Mouse (Mus musculus) lung, embryonic 16.5 days (tissue): ENCODE data around the gene Sptbn4. TPM values are rescaled to one million over a fixed set of nuclear protein-coding genes. Genes with fewer than 3 reads are reported as not detected.
A peak's percentile ranks its signal among the peaks of the same experiment; 100 is the strongest.

Source experiments
- ATAC-seq: fragments of 200-750 bp; cut with Nextera tagmentation; 2 replicates; pipeline ENCODE4 v1.8.0; 2017; ENCODE audit warnings: low read depth, mild to moderate bottlenecking, moderate library complexity
- H3K27ac ChIP-seq: fragments of 300-500 bp; sonication (generic); 2 replicates; pipeline ENCODE4 v1.5.1; 2014; ENCODE audit warnings: mild to moderate bottlenecking, control low read depth, low read length
- H3K27me3 ChIP-seq: fragments of 300-500 bp; sonication (generic); 2 replicates; pipeline ENCODE4 v1.6.1; 2014; ENCODE audit warnings: low read depth, low read length, mixed read lengths; ENCODE audit not compliant: control insufficient read depth, insufficient read depth
- H3K36me3 ChIP-seq: fragments of 300-500 bp; sonication (generic); 2 replicates; pipeline ENCODE4 v1.6.1; 2014; ENCODE audit warnings: low read length; ENCODE audit not compliant: control insufficient read depth, insufficient read depth
- H3K4me1 ChIP-seq: fragments of 300-500 bp; sonication (generic); replicated peaks from 2 replicates; pipeline ENCODE4 v1.6.1; 2014; ENCODE audit warnings: low read length, mixed read lengths; ENCODE audit not compliant: control insufficient read depth, insufficient read depth
- H3K4me2 ChIP-seq: fragments of 300-500 bp; sonication (generic); 2 replicates; pipeline ENCODE4 v1.6.1; 2014; ENCODE audit warnings: low read depth, low read length, control low read depth
- H3K4me3 ChIP-seq: fragments of 300-500 bp; sonication (generic); 2 replicates; pipeline ENCODE4 v1.5.1; 2014; ENCODE audit warnings: mild to moderate bottlenecking, low read length, control low read depth
- H3K9ac ChIP-seq: fragments of 300-500 bp; sonication (generic); 2 replicates; pipeline ENCODE4 v1.6.1; 2014; ENCODE audit warnings: low read length, control low read depth
- H3K9me3 ChIP-seq: fragments of 300-500 bp; sonication (generic); 2 replicates; pipeline ENCODE4 v1.6.1; 2016; ENCODE audit warnings: low read length; ENCODE audit not compliant: control insufficient read depth
- WGBS: fragments of 180-500 bp; shearing (Covaris S2); extraction: QIAGEN DNeasy Blood & Tissue Kit; methylation state at CpG from one replicate; pipeline ENCODE4 v1.1.7; 2014; 5-methylcytosine and 5-hydroxymethylcytosine counted together
- polyA plus RNA-seq: library from polyadenylated mRNA; unstranded; fragments of >200 nt; fragmentation: Nextera tagmentation; extraction: Ambion mirVana; gene quantifications from 2 replicates; pipeline ENCODE4 v1.2.1, GENCODE M21; 2015

Sptbn4 gene
- polyA plus RNA-seq, 1 experiment from 2014 or later, result 0.29 TPM

GRCm38 (mm10) chr7:27448421-27449206 lies 1.1 kb upstream of the Sptbn4 start:
- ATAC-seq, result no peak
- Histone ChIP-seq H3K4me1 (peaks cover 17% of the 10 kb centered on the region), H3K4me3 (peak overlapping the region; percentile 77), H3K9ac (peak overlapping the region; percentile 85), H3K27me3 (peaks cover 22% of the 10 kb centered on the region), H3K4me2 (peak overlapping the region; percentile 89), H3K36me3 (no peaks in the 10 kb centered on the region), H3K9me3 (no peaks in the 10 kb centered on the region), H3K27ac (no peak overlapping the region)
- WGBS, result 53% methylated on average over 15 of the region's 15 CpGs

GRCm38 (mm10) chr7:27446521-27447418 lies 716 bp downstream of the Sptbn4 start:
- WGBS, result 18% methylated on average over 19 of the region's 53 CpGs
- Histone ChIP-seq H3K36me3 (no peaks in the 10 kb centered on the region), H3K9ac (peak overlapping the region; percentile 66), H3K27ac (no peak overlapping the region), H3K4me2 (peak overlapping the region; percentile 95), H3K4me1 (peaks cover 17% of the 10 kb centered on the region), H3K4me3 (peak overlapping the region; percentile 77), H3K27me3 (peaks cover 22% of the 10 kb centered on the region), H3K9me3 (no peaks in the 10 kb centered on the region)
- peak; percentile 3; the same call in 1 of the 2 replicates for ATAC-seq

GRCm38 (mm10) chr7:27446051-27446450 lies 1.4 kb downstream of the Sptbn4 start:
- no peaks in the 10 kb centered on the region for H3K9me3 ChIP-seq
- H3K27me3 ChIP-seq, result peaks cover 22% of the 10 kb centered on the region
- H3K4me1 ChIP-seq, result peaks cover 17% of the 10 kb centered on the region
- H3K27ac ChIP-seq, result no peak overlapping the region
- peak overlapping the region; percentile 54 for H3K4me3 ChIP-seq
- no peak for ATAC-seq
- peak overlapping the region; percentile 66 for H3K9ac ChIP-seq
- H3K4me2 ChIP-seq, result peak overlapping the region; percentile 95
- no peaks in the 10 kb centered on the region for H3K36me3 ChIP-seq
- WGBS, result 5% methylated on average over 18 of the region's 18 CpGs

- Histone ChIP-seq H3K27me3 (peaks cover 7% of the 10 kb centered on the region), H3K4me1 (no peaks in the 10 kb centered on the region), H3K9me3 (no peaks in the 10 kb centered on the region), H3K27ac (no peak overlapping the region), H3K36me3 (no peaks in the 10 kb centered on the region), H3K4me3 (no peak overlapping the region), H3K9ac (no peak overlapping the region), H3K4me2 (no peak overlapping the region)
- ATAC-seq, result no peak
- 72% methylated on average over 4 of the region's 4 CpGs for WGBS
Measured at GRCm38 (mm10) chr7:27440014-27440413, 7.5 kb downstream of the Sptbn4 start.

- Histone ChIP-seq H3K9me3 (no peaks in the 10 kb centered on the region), H3K27me3 (peaks cover 14% of the 10 kb centered on the region), H3K4me2 (no peak overlapping the region), H3K27ac (no peak overlapping the region), H3K9ac (no peak overlapping the region), H3K4me3 (no peak overlapping the region), H3K4me1 (0 out of 2 replicates have a peak, but pooled peaks cover 4% of the 10 kb centered on the region), H3K36me3 (no peaks in the 10 kb centered on the region)
- no peak for ATAC-seq
- WGBS, result 63% methylated on average over 5 of the region's 5 CpGs
Measured at GRCm38 (mm10) chr7:27437544-27437943, 9.9 kb downstream of the Sptbn4 start.

- Histone ChIP-seq H3K4me1 (0 out of 2 replicates have a peak, but pooled peaks cover 4% of the 10 kb centered on the region), H3K4me3 (no peak overlapping the region), H3K27ac (no peak overlapping the region), H3K27me3 (peaks cover 14% of the 10 kb centered on the region), H3K9me3 (peaks cover 2% of the 10 kb centered on the region; the same call in 1 of the 2 replicates), H3K9ac (no peak overlapping the region), H3K4me2 (no peak overlapping the region), H3K36me3 (no peaks in the 10 kb centered on the region)
- 10% methylated on average over 10 of the region's 10 CpGs for WGBS
- ATAC-seq, result no peak
Measured at GRCm38 (mm10) chr7:27433794-27434193, 13.7 kb downstream of the Sptbn4 start.

- Histone ChIP-seq H3K9me3 (peaks cover 2% of the 10 kb centered on the region; the same call in 1 of the 2 replicates), H3K4me1 (0 out of 2 replicates have a peak, but pooled peaks cover 4% of the 10 kb centered on the region), H3K9ac (no peak overlapping the region), H3K36me3 (no peaks in the 10 kb centered on the region), H3K27ac (no peak overlapping the region), H3K27me3 (peaks cover 14% of the 10 kb centered on the region), H3K4me3 (no peak overlapping the region), H3K4me2 (no peak overlapping the region)
- ATAC-seq, result no peak
- 26% methylated on average over 10 of the region's 10 CpGs for WGBS
Measured at GRCm38 (mm10) chr7:27433349-27433748, 14.1 kb downstream of the Sptbn4 start.

GRCm38 (mm10) chr7:27429135-27429534 lies 18.4 kb downstream of the Sptbn4 start:
- Histone ChIP-seq H3K27me3 (peaks cover 8% of the 10 kb centered on the region), H3K27ac (no peak overlapping the region), H3K36me3 (no peaks in the 10 kb centered on the region), H3K4me1 (0 out of 2 replicates have a peak, but pooled peaks cover 4% of the 10 kb centered on the region), H3K9ac (no peak overlapping the region), H3K4me3 (no peak overlapping the region), H3K4me2 (no peak overlapping the region), H3K9me3 (peaks cover 2% of the 10 kb centered on the region; the same call in 1 of the 2 replicates)
- no peak for ATAC-seq
- 52% methylated on average over 2 of the region's 2 CpGs for WGBS

GRCm38 (mm10) chr7:27428002-27428401 lies 19.5 kb downstream of the Sptbn4 start:
- peaks cover 2% of the 10 kb centered on the region; the same call in 1 of the 2 replicates for H3K27me3 ChIP-seq
- ATAC-seq, result no peak
- no peak overlapping the region for H3K9ac ChIP-seq
- H3K36me3 ChIP-seq, result no peaks in the 10 kb centered on the region
- 76% methylated on average over 11 of the region's 11 CpGs for WGBS
- no peaks in the 10 kb centered on the region for H3K4me1 ChIP-seq
- H3K4me3 ChIP-seq, result no peak overlapping the region
- H3K9me3 ChIP-seq, result peaks cover 2% of the 10 kb centered on the region; the same call in 1 of the 2 replicates
- H3K27ac ChIP-seq, result no peak overlapping the region
- no peak overlapping the region for H3K4me2 ChIP-seq
